Mouse (Mus musculus): ENCODE measurements around the gene Prdm10. TPM values are rescaled to one million over a fixed set of nuclear protein-coding genes. Genes with fewer than 3 reads are reported as not detected.

Prdm10 gene
- polyA plus RNA-seq, 2 experiments = 2.3 to 4.9 TPM

DNA sequence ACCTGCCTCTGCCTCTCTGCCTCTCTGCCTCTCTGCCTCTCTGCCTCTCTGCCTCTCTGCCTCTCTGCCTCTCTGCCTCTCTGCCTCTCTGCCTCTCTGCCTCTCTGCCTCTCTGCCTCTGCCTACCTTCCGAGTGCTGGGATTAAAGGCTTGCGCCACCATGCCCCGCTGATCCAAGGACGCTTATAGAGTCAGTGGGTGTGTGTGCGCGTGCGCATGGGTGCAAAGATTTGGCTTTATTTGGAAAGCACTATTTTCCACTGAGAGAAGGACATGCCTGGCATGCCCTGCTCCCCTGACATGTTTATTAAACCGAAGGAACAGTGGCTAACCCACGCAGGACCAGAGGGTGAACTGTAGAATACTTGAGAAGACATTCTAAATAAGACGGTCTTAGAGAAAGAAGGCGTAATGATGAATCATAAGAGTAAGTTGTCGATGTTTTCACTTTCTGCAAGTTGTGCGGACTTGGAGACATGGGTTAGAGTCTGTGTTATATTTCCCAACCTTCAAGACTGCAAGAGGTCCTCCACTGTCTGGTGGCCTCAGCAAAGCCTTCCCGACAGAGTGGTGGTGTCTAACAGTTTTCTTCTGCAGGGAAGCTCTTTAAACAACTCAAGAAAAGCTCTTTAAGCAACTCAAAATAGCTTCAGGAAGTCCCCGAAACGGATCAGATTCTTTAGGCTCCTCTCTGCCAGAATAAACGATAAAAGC, 104.6 kb downstream of the Prdm10 start:
- Histone ChIP-seq H3K4me2 (ENCODE audit: low read depth) (peak overlapping the region; percentile 69), H3K9me3 (ENCODE audit: control insufficient read depth, low read length) (no peaks in the 10 kb centered on the region), H3K36me3 (replicated peaks; ENCODE audit: control insufficient read depth, insufficient read depth, low read depth) (no peaks in the 10 kb centered on the region; the same call in none of the 2 replicates), H3K27me3 (ENCODE audit: control insufficient read depth, insufficient read depth, low read length) (no peaks in the 10 kb centered on the region), H3K4me1 (replicated peaks; ENCODE audit: control insufficient read depth in 2 of 2, insufficient read depth in 2 of 2, low read length in 1 of 2) (peaks cover 13 to 15% of the 10 kb centered on the region in 2 experiments), H3K27ac (no peak overlapping the region), H3K4me3 (ENCODE audit: insufficient read depth in 1 of 2, low read depth in 2 of 2, low read length in 2 of 2) (peak overlapping the region in 1 of 2 experiments; percentile 89; a peak in 2 of 4 replicates), H3K9ac (replicated peaks) (peak overlapping the region; percentile 38)
- ATAC-seq (ENCODE audit: insufficient read depth) (no peak), DNase-seq (ENCODE audit: low read depth in 3 of 3, low spot score in 3 of 3) (no peak)
- 79% methylated on average over 17 of the region's 17 CpGs for WGBS (ENCODE audit: insufficient replicate concordance)
- TF ChIP-seq CTCF (IDR thresholded peaks at IDR 0.05; ENCODE audit: low read depth) (no peak), EP300 (IDR thresholded peaks at IDR 0.05; ENCODE audit: low read depth) (no peak)

- Histone ChIP-seq H3K27ac (no peak overlapping the region), H3K27me3 (ENCODE audit: control insufficient read depth, insufficient read depth, low read length) (no peaks in the 10 kb centered on the region), H3K4me2 (ENCODE audit: low read depth) (peak overlapping the region; percentile 69), H3K36me3 (replicated peaks; ENCODE audit: control insufficient read depth, insufficient read depth, low read depth) (no peaks in the 10 kb centered on the region; the same call in none of the 2 replicates), H3K4me1 (replicated peaks; ENCODE audit: control insufficient read depth in 2 of 2, insufficient read depth in 2 of 2, low read length in 1 of 2) (peaks cover 13 to 15% of the 10 kb centered on the region in 2 experiments), H3K9ac (replicated peaks) (peak overlapping the region; percentile 38), H3K4me3 (ENCODE audit: insufficient read depth in 1 of 2, low read depth in 2 of 2, low read length in 2 of 2) (peak overlapping the region; percentile 66 to 89), H3K9me3 (ENCODE audit: control insufficient read depth, low read length) (no peaks in the 10 kb centered on the region)
- ATAC-seq (ENCODE audit: insufficient read depth) = peak; percentile 44
- no peak for DNase-seq (ENCODE audit: low read depth in 3 of 3, low spot score in 3 of 3)
- 21% methylated on average over 4 of the region's 4 CpGs for WGBS (ENCODE audit: insufficient replicate concordance)
- no peak for TF ChIP-seq EP300 (IDR thresholded peaks at IDR 0.05; ENCODE audit: low read depth)
- TF ChIP-seq CTCF (IDR thresholded peaks at IDR 0.05; ENCODE audit: low read depth) = no peak
Measured at GRCm38 (mm10) chr9:31385500-31385869, 105.1 kb downstream of the Prdm10 start.

DNA sequence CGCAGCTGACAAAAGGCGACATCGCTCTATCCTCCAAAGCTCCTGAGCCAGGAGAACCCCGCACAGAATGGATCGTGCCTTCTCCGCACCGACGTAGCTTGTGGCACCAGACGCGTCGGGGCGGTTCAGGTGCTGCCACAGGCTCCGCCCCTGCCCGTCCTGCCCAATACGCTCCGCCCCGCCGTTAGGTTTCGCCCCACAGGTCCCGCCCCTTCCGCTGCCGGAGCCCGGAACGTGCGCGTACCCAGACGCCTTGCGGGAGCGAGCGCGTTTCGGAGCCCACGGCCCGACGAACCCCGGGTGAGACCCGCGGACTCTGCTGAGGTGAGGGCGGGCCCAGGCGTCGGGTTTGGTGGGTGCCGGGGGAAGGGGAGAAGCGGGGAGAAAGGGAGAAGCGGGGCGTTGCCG, 105.6 kb downstream of the Prdm10 start, which contains the start of gene Nfrkb:
Gene Nfrkb (plus strand): TSS at position 246 of the 408 bp plus-strand sequence.
- no peaks in the 10 kb centered on the region; the same call in none of the 2 replicates for H3K36me3 ChIP-seq (replicated peaks; ENCODE audit: control insufficient read depth, insufficient read depth, low read depth)
- peak within 1 kb of the TSS; percentile 87 for H3K9ac ChIP-seq (replicated peaks)
- H3K4me3 ChIP-seq (ENCODE audit: insufficient read depth in 1 of 2, low read depth in 2 of 2, low read length in 2 of 2) = peak within 1 kb of the TSS; percentile 66 to 89
- H3K27me3 ChIP-seq (ENCODE audit: control insufficient read depth, insufficient read depth, low read length) = no peaks in the 10 kb centered on the region
- H3K9me3 ChIP-seq (ENCODE audit: control insufficient read depth, low read length) = no peaks in the 10 kb centered on the region
- H3K27ac ChIP-seq = peak within 1 kb of the TSS; percentile 43
- under 1% methylated on average over 46 of the region's 46 CpGs for WGBS (ENCODE audit: insufficient replicate concordance)
- TF ChIP-seq EP300 (IDR thresholded peaks at IDR 0.05; ENCODE audit: low read depth) (no peak), CTCF (IDR thresholded peaks at IDR 0.05; ENCODE audit: low read depth) (no peak)
- ATAC-seq (ENCODE audit: insufficient read depth) (peak; percentile 96), DNase-seq (ENCODE audit: low read depth in 3 of 3, low spot score in 3 of 3) (peak; percentile 84 to 87 (median 85))
- peak within 1 kb of the TSS; percentile 69 for H3K4me2 ChIP-seq (ENCODE audit: low read depth)
- peaks cover 13 to 15% of the 10 kb centered on the region in 2 experiments for H3K4me1 ChIP-seq (replicated peaks; ENCODE audit: control insufficient read depth in 2 of 2, insufficient read depth in 2 of 2, low read length in 1 of 2)

- H3K4me2 ChIP-seq (ENCODE audit: low read depth) = peak overlapping the region; percentile 69
- TF ChIP-seq CTCF (IDR thresholded peaks at IDR 0.05; ENCODE audit: low read depth) (no peak), EP300 (IDR thresholded peaks at IDR 0.05; ENCODE audit: low read depth) (no peak)
- WGBS (ENCODE audit: insufficient replicate concordance) = 7% methylated on average over 43 of the region's 44 CpGs
- peak overlapping the region; percentile 66 to 89 for H3K4me3 ChIP-seq (ENCODE audit: insufficient read depth in 1 of 2, low read depth in 2 of 2, low read length in 2 of 2)
- H3K36me3 ChIP-seq (replicated peaks; ENCODE audit: control insufficient read depth, insufficient read depth, low read depth) = peaks cover 5% of the 10 kb centered on the region
- ATAC-seq (ENCODE audit: insufficient read depth) (peak; percentile 60), DNase-seq (ENCODE audit: low read depth in 3 of 3, low spot score in 3 of 3) (peak in 2 of 3 experiments; percentile 23 to 26)
- peaks cover 13 to 15% of the 10 kb centered on the region in 2 experiments for H3K4me1 ChIP-seq (replicated peaks; ENCODE audit: control insufficient read depth in 2 of 2, insufficient read depth in 2 of 2, low read length in 1 of 2)
- no peaks in the 10 kb centered on the region for H3K27me3 ChIP-seq (ENCODE audit: control insufficient read depth, insufficient read depth, low read length)
- peak overlapping the region; percentile 43 for H3K27ac ChIP-seq
- H3K9me3 ChIP-seq (ENCODE audit: control insufficient read depth, low read length) = no peaks in the 10 kb centered on the region
- peak overlapping the region; percentile 87 for H3K9ac ChIP-seq (replicated peaks)
Measured at GRCm38 (mm10) chr9:31386368-31387180, 106.2 kb downstream of the Prdm10 start.
